Mouse (Mus musculus): ENCODE results near the gene Tank.

GRCm38 (mm10) chr2:61556639-61557038, 21.7 kb upstream of the Tank start:
- TF ChIP-seq CTCF (IDR thresholded peaks at IDR 0.05; ENCODE audit: control insufficient read depth, insufficient read depth, insufficient replicate concordance, low read depth, low read length) (no peak), POLR2A (IDR thresholded peaks at IDR 0.05; ENCODE audit: control insufficient read depth, low read depth, low read length) (no peak)

All from testis, adult 2 months (tissue).